Mouse (Mus musculus) myocyte (in vitro differentiated cells): ENCODE measurements around the gene Hdac9.

Experiments used
- CEBPB ChIP-seq: IDR thresholded peaks from 2 replicates; pipeline ENCODE4 v1.6.1; 2011; ENCODE audit warnings: mild to moderate bottlenecking, moderate library complexity; ENCODE audit not compliant: poor library complexity, insufficient read depth, severe bottlenecking
- E2F4 ChIP-seq: IDR thresholded peaks from one replicate; pipeline ENCODE4 v1.6.1; 2011; ENCODE audit warnings: mild to moderate bottlenecking, control low read depth, moderate library complexity; ENCODE audit not compliant: insufficient read depth
- MAX ChIP-seq: IDR thresholded peaks from one replicate; pipeline ENCODE4 v1.6.1; 2011; ENCODE audit warnings: low read depth, mild to moderate bottlenecking, control low read depth
- MYOD1 ChIP-seq, 3 experiments: IDR thresholded peaks; one replicate each; pipeline ENCODE4 v1.6.1; 2011; ENCODE audit warnings: control low read depth in 2 of 3, low read depth in 2 of 3, mild to moderate bottlenecking in 2 of 3, moderate library complexity in 1 of 3; ENCODE audit not compliant: insufficient read length in 2 of 3, control insufficient read depth in 1 of 3
- POLR2A ChIP-seq: IDR thresholded peaks from one replicate; pipeline ENCODE4 v1.6.1; 2011; ENCODE audit warnings: low read depth, mild to moderate bottlenecking, control low read depth, moderate library complexity; ENCODE audit not compliant: insufficient read length
- POLR2AphosphoS2 ChIP-seq: IDR thresholded peaks from one replicate; pipeline ENCODE4 v1.6.1; 2011; ENCODE audit warnings: low read depth, control low read depth; ENCODE audit not compliant: insufficient read length
- REST ChIP-seq: IDR thresholded peaks from one replicate; pipeline ENCODE4 v1.6.1; 2011; ENCODE audit warnings: mild to moderate bottlenecking, control low read depth, moderate library complexity; ENCODE audit not compliant: insufficient read depth, insufficient read length
- SRF ChIP-seq: IDR thresholded peaks from one replicate; pipeline ENCODE4 v1.6.1; 2011; ENCODE audit warnings: low read depth; ENCODE audit not compliant: control insufficient read depth, insufficient read length
- TCF12 ChIP-seq: IDR thresholded peaks from one replicate; pipeline ENCODE4 v1.6.1; 2011; ENCODE audit warnings: mild to moderate bottlenecking, control low read depth; ENCODE audit not compliant: poor library complexity, insufficient read depth, severe bottlenecking
- USF1 ChIP-seq: IDR thresholded peaks from one replicate; pipeline ENCODE4 v1.6.1; 2011; ENCODE audit warnings: low read depth, mild to moderate bottlenecking, control low read depth, moderate library complexity

DNA sequence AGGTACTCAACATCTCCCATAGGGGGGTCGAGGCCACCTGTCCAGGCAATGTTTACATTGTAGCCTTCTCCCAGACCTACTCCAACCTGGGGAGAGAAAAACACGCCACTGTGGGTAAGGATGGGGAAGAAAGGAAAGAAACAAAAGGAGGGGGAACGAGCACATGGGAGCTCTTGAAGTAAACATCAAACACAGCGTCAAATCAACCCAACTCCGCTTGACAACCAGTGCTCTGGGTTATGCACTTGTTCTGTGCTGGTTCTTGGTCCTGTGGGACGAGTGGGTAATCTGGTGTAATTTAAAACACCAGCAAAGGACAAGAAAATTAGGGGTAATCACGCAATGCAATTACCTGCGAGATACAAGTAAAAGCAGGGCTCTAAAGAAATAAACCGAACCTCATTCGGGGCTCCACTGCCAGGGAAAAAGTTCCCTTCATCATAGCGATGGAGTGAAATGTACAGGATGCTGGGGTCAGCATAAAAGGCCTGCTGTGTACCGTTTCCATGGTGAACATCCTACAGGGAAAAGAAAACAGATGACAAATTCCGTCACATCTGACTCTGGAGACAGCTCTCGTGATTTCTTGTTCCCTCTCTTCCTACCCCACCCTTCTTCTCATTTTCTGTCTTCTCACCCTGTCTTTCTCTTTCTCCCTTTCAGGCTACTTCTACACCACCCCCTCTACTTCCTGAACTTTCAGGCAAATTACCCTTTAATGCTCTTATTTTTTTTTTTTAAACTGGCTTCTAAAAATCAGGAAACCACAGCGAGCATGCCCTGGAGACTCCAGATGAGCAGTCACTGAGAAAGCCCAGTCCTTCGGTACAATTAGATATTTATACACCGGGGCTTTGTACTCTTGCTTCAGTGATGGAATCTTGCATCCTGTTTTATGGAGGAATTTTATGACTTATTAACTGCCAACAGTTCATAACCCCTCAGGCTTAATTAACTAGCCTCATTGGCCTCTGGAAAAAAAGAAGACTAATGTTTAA is 701.6 kb downstream of the Hdac9 start:
- no peak for TF ChIP-seq TCF12
- no peak for TF ChIP-seq POLR2A
- TF ChIP-seq MAX: no peak
- TF ChIP-seq E2F4: no peak
- no peak for TF ChIP-seq USF1
- no peak for TF ChIP-seq MYOD1 (IDR thresholded peaks at IDR 0.05; ENCODE audit: control insufficient read depth in 1 of 3, insufficient read length in 2 of 3, low read depth in 2 of 3)
- TF ChIP-seq CEBPB: no peak
- TF ChIP-seq POLR2AphosphoS2: no peak
- no peak for TF ChIP-seq REST
- TF ChIP-seq SRF: no peak
